Mouse (Mus musculus): ENCODE results near the gene Sgcd.

DNA sequence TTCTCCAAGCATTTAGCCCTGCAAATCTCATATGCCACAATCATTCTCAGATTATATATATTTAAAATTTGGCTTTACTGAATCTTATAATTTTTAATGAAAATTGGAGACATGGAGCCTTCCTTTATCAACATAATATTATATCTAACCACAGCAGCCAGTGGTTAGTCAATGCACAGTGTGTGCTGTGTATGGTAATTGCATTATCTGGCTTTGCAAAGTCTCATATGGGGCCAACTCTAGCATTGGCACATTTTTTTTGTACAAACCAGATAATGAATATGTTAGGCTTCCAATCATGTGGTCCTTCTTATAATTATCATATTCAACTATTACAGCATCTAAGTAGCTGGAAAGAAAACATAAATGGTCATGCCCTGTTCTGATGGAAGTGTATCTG, 599.4 kb downstream of the Sgcd start:
- no peak for TF ChIP-seq CTCF (IDR thresholded peaks at IDR 0.05; ENCODE audit: low read depth)
- TF ChIP-seq EP300 (optimal IDR thresholded peaks at IDR 0.05), result no peak
